Mouse (Mus musculus) inflammation-experienced regulatory T-cells, adult 6 months (primary cell): Measurements from ENCODE around the gene Gm5460. TPM values are rescaled to one million over a fixed set of nuclear protein-coding genes. Genes with fewer than 3 reads are reported as not detected.

Source experiments
- ATAC-seq: one replicate; pipeline ENCODE4 v1.8.0; 2017
- polyA plus RNA-seq, 3 experiments: library from polyadenylated mRNA; unstranded; fragments of 100-300 nt; shearing (Covaris generic); gene quantifications; one replicate each; pipeline ENCODE4 v1.2.1; 2017

The Gm5460 gene
- polyA plus RNA-seq, 3 experiments from 2014 or later = not detected

DNA sequence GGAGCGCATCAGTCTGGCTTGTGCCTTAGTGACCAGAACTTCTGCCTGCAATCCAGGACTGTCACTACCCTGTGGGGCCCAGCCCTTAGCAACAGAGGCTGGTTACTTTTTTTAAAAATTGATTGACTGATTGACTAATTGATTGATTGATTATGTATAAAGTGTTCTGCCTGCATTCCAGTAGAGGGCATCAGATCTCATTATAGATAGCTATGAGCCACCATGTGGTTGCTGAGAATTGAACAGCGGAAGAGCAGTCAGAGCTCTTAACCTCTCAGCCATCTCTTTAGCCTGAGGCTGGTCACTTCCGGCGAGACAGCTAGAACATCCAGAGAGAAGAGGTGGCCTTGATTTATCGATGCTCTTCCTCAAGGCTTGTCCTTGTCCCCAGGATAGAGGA is 60.7 kb downstream of the Gm5460 start:
- ATAC-seq = no peak

DNA sequence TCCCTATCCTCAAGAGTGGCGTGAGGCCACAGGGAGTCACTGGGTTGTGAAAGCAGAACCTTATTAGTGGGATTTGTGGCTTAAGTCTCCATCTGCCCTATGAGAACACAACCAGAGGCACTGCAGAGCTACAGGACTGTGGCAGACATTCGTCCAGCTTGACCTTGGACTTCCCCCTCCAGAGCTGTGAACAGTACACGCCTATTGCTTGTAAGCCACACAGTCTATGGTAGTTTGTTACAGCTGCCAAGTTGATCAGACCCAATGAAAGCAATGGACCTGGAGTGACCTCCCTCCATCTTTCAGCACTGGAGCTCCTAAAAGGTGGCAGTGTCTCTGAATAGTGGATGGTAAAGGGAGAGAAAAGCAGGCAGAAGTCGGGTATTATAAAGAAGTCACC is 61.7 kb downstream of the Gm5460 start:
- no peak for ATAC-seq

GRCm38 (mm10) chr14:34080321-34080997 is 63.9 kb downstream of the Gm5460 start:
- ATAC-seq = no peak

GRCm38 (mm10) chr14:34085731-34086130 is 69.2 kb downstream of the Gm5460 start, which contains the start of gene Anxa8:
Gene Anxa8 (plus strand): TSS chr14:34085981.
- no peak for ATAC-seq

GRCm38 (mm10) chr14:34086806-34087205 is 70.2 kb downstream of the Gm5460 start:
- no peak for ATAC-seq

- no peak for ATAC-seq
These were observed 71.4 kb downstream of the Gm5460 start for GRCm38 (mm10) chr14:34087856-34088398.

GRCm38 (mm10) chr14:34089796-34090195 is 73.2 kb downstream of the Gm5460 start:
- no peak for ATAC-seq

GRCm38 (mm10) chr14:34091475-34091874 is 74.9 kb downstream of the Gm5460 start:
- no peak for ATAC-seq

DNA sequence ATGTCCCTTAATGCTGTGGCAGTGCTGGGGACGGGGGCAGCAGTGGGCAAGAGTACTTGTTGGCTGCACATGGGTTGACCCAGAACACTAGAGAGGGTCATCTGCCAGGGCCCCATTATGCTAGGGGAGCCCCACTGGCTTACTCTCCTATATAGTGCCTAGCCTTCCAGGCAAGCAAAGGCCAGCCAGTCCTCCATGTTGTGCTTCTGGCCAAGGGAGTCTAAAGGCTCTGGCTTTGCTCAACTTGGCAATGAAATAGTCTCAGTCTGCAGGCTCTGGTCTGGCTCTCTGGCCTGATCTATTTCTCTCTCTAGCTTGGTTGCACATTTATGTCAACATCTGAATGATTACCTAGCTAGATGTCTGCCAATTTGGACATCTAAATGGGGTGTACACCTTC is 76.3 kb downstream of the Gm5460 start:
- no peak for ATAC-seq

DNA sequence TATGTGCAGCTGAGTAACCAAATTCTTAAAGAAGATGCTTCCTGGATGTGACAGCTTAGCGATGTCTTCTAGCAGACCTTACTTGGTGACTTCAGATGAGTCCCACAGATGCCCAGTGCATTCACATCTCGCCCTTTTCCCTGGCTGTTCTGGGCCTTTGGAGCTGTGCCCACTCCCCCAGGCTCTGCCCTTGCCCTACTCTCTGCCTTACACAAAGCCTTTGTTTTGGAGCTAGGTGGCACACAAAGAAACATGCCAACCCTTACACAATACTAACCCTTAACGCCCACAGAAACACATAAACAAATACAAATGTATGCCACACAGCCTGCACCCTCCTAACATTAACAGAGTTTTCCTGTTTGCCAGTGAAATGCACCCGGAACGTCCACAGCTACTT is 79.6 kb downstream of the Gm5460 start:
- no peak for ATAC-seq

Other genes starting within 250 kb of the Gm5460 start
- gene Gdf10, start 93.2 kb upstream of the Gm5460 start, polyA plus RNA-seq = not detected
- not detected for gene Gdf2, start 75.7 kb upstream of the Gm5460 start, polyA plus RNA-seq
- gene Rbp3, start 62.8 kb upstream of the Gm5460 start, polyA plus RNA-seq = not detected
- not detected for gene Zfp488, start 38.0 kb upstream of the Gm5460 start, polyA plus RNA-seq
- gene Gm30083, start 1.6 kb upstream of the Gm5460 start, polyA plus RNA-seq = not detected
- gene Antxrl, start 35.9 kb downstream of the Gm5460 start, polyA plus RNA-seq = not detected
- gene Anxa8, start 69.2 kb downstream of the Gm5460 start, polyA plus RNA-seq = not detected
- gene A630023A22Rik, start 86.0 kb downstream of the Gm5460 start, polyA plus RNA-seq = not detected
- gene Npy4r, start 135.7 kb downstream of the Gm5460 start, polyA plus RNA-seq = not detected
- gene Gprin2, start 184.9 kb downstream of the Gm5460 start, polyA plus RNA-seq = under 1 TPM in 1 of 3 experiments, not detected in 2; 0.12 TPM
- gene Syt15, start 202.8 kb downstream of the Gm5460 start, polyA plus RNA-seq = under 1 TPM in 1 of 3 experiments, not detected in 2; 0.31 TPM